Mouse (Mus musculus) embryonic fibroblast, embryonic 13.5 days (primary cell): ENCODE measurements at regions not wholly inside any gene's neighbourhood (a gene's known extent, or its start where the extent isn't known, plus 50 kb on each side); places are given as distances from the start of the nearest gene placed in this dataset.

Source experiments
- CTCF ChIP-seq: IDR thresholded peaks from 2 replicates; pipeline ENCODE4 v1.5.1; 2011; ENCODE audit warnings: mild to moderate bottlenecking, control low read depth, low read length, moderate library complexity, borderline replicate concordance; ENCODE audit not compliant: insufficient read depth
- POLR2A ChIP-seq: IDR thresholded peaks from 2 replicates; pipeline ENCODE4 v1.6.1; 2011; ENCODE audit warnings: low read depth, mild to moderate bottlenecking, control low read depth, low read length, moderate library complexity

GRCm38 (mm10) chr2:11032891-11033290 is 139.0 kb upstream of the Prkcq start:
- TF ChIP-seq POLR2A: no peak
- no peak for TF ChIP-seq CTCF
